Mouse (Mus musculus): ENCODE data around the gene Epb41l1.

The Epb41l1 gene

DNA sequence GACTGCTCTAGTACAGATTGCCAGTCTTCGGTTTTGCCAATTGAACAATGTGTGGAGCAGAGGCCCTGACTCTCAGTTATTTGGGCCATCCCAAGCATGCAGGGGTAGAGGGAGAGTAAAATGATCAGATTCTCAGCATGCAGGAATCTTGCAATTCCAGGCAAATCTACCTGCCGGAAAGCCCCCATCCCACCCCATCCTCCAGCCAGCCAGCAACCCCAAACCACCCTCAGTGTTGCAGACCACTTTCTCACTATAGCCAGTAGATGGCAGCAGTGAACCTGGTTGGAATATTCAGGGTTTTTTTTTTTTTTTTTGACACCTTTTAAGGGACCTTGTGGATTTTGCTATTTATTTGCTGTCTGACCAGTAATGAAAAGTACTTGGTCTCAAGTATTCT lies 109.0 kb downstream of the Epb41l1 start:
- 52% methylated on average over 2 of the region's 2 CpGs for WGBS

DNA sequence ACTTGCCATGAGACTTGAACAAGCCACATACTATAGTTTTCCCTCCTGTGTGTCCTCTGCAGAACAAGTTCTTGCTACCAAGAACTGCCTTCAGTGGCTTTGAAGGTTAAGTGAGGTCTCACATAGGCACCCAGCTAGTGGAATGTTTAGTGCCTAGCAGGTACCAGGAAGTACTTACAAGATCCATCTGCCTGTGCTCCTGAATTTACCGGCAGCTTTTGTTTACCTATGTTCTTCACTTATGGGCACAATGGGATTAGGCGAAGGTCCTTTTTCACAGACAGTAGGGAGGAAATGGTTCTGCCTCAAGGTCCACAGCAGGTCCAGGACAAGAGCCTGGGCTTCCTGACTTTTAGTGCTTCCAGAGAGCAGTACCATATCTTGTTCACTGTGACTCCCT lies 112.5 kb downstream of the Epb41l1 start:
- WGBS = 76% methylated on average over 2 of the region's 2 CpGs

DNA sequence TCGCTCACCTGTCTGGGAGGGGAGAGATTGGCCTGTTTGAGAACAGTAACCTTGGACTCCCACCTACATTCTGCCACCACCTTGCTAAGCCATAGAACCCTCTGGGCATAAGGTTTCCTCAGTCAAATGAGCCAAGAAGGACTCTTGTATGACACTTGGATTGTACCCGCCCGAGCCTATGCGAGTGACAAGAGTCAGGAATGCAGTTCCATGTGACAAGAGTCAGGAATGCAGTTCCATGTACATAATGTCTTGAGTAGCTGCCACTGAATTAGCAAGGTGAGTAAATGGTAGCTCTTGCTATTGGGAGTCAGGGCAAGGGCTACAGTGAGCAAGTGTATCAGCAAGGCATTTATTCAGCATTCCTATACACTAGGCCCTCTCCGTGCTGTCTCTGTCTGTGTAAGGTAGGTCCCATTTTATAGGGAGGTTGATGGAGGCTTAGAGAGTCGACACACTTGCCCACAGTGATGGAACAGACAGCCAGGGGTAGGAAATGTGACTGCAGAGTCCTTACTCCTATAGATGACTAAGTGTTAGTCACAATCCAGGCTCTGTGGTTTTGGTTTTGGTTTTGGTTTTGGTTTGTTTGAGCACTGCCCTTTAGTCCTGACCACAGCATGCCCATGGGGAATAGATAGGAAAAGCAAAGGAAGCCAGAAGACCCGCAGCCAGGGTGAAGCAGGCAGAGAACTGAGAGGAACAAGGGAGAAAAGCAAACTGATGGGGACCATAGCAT lies 118.3 kb downstream of the Epb41l1 start:
- 83% methylated on average over 7 of the region's 7 CpGs for WGBS

GRCm38 (mm10) chr2:156540991-156541390 lies 120.3 kb downstream of the Epb41l1 start:
- 84% methylated on average over 7 of the region's 7 CpGs for WGBS

DNA sequence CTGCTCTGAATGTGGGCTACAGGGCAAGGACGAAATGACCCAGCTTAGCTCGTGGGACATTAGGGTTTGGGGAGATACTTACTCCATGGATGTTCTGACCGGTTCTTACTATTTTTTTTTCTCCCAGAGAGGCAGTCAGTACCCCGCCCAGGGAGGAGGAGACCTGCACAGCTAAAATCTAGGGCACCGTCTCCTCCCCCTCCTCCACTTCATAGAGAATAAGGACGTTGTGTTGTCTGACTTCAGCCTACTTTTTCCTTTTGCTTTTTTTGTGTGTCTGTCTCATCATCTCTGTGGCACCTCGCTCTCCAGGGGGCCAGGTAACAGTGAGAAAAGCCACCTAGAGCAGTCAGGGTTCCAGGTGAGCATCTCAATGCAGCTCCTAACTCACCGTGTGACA lies 121.7 kb downstream of the Epb41l1 start:
- 61% methylated on average over 8 of the region's 8 CpGs for WGBS

GRCm38 (mm10) chr2:156543804-156544203 lies 123.1 kb downstream of the Epb41l1 start:
- WGBS = 50% methylated on average over 3 of the region's 3 CpGs

- 4% methylated on average over 39 of the region's 39 CpGs for WGBS
These were observed 126.6 kb downstream of the Epb41l1 start, which contains the start of gene Aar2 for GRCm38 (mm10) chr2:156547123-156547891. Gene Aar2 (plus strand): TSS chr2:156547584.

GRCm38 (mm10) chr2:156552421-156552820 lies 131.7 kb downstream of the Epb41l1 start:
- WGBS = 89% methylated on average over 4 of the region's 4 CpGs

GRCm38 (mm10) chr2:156561808-156562207 lies 141.1 kb downstream of the Epb41l1 start:
- 97% methylated on average over 2 of the region's 2 CpGs for WGBS

DNA sequence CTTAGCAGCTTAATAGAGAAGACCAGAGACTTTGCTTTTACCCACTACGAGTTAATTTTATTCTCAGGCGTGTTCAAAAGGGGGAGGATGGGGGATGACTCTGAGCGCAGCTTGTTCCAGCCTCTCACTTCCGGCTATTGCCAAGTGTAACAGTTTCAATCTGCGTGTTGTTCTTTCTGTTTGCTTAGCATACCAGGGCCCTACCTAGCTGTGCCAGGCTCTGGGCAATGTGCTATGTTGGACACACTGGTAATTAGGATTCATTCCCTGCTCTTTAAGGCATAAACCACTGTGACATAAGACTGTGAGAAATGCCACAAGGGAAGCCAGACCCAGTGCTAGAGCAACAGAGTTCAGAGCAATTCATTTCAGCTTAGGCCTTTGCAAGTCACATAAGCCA lies 142.8 kb downstream of the Epb41l1 start:
- 24% methylated on average over 5 of the region's 5 CpGs for WGBS

DNA sequence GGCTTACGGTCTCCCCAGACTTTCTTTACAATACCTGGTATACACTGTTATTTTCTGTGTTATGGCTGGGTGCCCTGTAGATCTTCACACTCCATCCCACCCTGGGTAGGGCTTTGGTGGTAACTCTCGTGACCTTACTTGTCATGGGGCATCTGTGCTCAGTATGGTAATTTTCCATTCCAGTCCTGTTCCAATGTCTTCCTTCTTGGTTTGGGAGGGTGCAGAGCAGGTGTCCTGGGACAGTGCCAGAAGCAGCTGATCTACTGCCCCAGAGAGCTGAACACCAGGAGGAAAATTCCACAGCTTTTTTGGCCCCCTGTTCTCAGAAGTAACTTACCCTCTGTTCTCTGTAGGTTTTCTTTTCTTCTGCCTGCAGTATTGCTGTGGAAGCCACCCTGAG lies 145.8 kb downstream of the Epb41l1 start:
- WGBS = 58% methylated on average over 2 of the region's 2 CpGs

DNA sequence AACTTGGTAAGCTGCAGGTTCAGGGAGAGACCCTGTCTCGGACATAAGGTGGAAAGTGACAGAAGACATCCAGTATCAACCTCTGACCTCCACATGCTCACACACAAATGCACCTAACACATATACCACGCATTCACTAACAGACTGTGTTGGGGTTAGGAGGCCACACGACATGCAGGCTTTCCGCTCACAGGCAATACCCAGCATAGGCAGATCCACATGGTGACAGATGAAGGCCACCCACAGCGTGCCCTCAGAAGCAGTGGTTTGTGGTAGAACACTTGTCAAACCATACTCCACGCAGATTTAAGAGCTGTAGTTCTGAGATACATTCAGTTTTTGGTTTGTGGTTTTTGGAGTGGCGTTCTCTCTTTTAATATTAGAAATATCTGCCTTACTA lies 147.9 kb downstream of the Epb41l1 start:
- 90% methylated on average over 7 of the region's 7 CpGs for WGBS

DNA sequence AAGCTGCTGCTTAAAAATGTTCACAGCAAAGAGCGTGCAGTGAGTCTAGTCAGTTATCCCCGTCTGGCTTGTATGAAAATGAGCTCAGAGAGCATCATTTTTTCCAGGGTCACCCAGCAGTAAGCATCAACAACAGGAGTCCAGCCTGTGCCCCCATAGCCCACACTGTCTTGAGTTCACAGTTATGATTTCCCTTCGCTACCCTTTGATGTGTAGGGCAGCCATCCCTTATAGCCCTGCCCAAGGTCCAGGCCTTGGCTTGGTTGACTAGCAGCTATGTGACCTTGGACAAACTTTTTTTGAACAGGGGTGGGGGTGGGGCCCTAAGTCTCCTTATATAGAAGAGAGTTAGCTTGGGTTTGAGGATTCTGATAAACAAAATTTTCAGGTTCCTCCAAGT lies 148.6 kb downstream of the Epb41l1 start:
- WGBS = 87% methylated on average over 3 of the region's 3 CpGs

GRCm38 (mm10) chr2:156571521-156571920 lies 150.8 kb downstream of the Epb41l1 start:
- WGBS = 89% methylated on average over 6 of the region's 6 CpGs

- 43% methylated on average over 7 of the region's 7 CpGs for WGBS
These were observed 156.3 kb downstream of the Epb41l1 start for GRCm38 (mm10) chr2:156576850-156577587.

DNA sequence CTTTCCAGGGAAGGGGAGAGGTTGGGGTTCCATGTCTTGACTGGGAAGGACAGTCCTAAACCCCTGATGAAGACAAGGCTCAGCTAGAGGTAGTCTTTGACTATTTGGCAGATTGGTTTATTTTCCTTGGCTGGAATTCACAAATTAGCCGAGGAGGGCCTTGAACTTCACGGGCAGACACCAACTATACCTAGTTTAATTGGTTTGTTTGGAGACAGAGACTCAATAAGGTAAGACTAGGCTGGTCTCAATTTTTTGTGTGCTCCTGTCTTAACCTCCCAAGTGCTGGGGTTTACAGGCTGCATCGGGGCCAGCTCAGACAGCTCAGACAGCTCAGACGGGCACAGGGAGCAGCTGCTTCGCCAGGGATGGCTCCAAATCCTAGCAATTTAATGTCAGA lies 159.8 kb downstream of the Epb41l1 start:
- 60% methylated on average over 5 of the region's 5 CpGs for WGBS

DNA sequence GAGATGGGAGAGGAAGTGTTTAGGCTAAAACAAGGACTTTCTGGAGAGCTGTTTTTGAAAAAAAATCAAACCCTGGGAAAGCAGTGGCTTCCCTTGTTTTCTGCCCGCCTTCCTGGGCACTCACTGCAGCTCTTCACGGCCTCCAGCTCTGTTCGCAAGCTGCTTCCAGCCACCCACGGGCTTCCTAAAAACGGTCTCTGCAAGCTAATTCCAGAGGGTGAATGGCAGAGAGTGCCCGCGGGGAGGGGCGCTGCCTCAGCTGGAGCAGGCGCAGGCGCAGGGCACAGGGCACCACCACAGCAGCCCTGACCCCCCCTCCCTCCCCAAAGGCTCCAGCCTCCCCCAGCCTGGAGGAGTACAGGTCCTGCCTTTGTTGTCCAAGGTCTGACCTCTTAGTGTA lies 160.5 kb downstream of the Epb41l1 start:
- WGBS = 9% methylated on average over 10 of the region's 10 CpGs

DNA sequence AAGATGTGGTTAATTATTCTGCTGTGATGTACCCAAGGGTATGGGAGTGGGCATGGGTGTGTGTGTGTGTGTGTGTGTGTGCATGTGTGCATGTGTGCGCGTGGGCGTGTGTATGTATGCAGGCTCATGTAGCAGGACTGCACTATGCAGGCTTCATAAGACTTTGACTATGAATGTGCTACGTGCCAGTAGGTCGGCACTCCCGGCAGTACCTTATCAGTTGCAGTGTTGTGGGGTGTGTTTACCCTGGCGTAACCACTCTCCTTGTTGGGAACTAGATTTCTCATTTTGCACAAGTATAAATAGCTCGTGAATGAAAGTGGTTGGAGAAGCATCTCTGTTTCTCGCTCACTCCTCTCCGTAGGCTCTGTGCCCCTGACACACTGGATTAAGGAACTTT lies 162.2 kb downstream of the Epb41l1 start:
- WGBS = 69% methylated on average over 10 of the region's 10 CpGs

GRCm38 (mm10) chr2:156584154-156584796 lies 163.6 kb downstream of the Epb41l1 start:
- 37% methylated on average over 11 of the region's 11 CpGs for WGBS

DNA sequence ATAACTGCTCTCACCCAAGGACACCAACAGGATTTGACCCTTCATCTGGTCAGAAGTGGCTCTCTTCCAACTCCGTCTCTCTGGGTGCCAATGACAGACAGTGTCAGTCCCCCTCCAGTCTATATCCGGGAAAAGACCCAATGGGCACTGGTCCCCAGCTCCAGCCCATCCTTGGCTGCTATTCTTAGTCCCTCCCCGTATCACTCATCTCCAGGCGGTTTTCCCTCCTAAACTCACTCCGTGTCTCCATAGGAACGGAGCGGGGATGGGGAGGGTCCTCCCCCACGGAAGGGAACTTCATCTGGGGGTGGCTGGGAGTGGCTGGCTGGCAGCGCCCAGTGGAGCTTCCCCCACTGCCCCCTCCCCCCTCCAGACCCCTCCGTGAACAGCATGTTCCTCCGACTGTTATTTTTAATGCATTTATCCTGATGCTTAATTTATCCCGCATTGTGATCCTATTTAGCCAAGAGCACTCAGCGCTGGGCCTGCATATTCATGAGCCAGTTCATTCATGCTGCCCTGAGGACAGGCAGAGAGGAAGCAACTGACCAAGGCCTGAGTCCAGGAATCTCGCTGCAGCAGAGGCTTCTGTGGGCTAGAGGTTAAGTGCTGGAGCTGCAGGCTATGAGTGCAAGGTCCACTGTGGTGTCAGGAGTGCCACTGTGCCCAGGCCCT lies 164.2 kb downstream of the Epb41l1 start:
- WGBS = 15% methylated on average over 14 of the region's 14 CpGs

DNA sequence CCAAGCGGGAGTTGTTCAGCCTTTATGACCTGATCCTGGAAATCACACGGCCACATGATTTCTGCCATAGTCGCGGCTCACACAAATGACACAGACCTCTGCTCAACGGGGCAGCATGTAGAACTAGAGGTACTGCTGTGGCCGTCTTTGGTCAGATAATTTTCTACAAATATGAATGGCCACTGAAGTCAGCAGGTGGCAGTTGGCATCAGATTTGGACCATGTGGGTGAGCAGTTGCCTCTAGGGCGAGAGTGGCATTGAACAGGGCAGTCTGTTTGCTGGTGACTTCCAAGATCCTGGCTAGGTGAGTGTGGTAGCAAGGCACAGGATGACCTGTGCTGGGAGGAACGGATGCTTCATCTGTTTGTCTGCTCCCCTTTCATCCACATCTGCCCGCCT lies 168.8 kb downstream of the Epb41l1 start:
- 92% methylated on average over 9 of the region's 9 CpGs for WGBS
